Mouse (Mus musculus) T-cell, adult 2 months (primary cell): ENCODE data around the gene Bloc1s2.

Source experiments
- DNase-seq: peaks from one replicate; pipeline ENCODE4 v3.0.0; 2022; ENCODE audit warnings: low spot score

The Bloc1s2 gene

GRCm38 (mm10) chr19:44145702-44146567 is at the start of gene Bloc1s2:
TSS of gene Bloc1s2 (minus strand) at chr19:44146446.
- peak; percentile 93 for DNase-seq

DNA sequence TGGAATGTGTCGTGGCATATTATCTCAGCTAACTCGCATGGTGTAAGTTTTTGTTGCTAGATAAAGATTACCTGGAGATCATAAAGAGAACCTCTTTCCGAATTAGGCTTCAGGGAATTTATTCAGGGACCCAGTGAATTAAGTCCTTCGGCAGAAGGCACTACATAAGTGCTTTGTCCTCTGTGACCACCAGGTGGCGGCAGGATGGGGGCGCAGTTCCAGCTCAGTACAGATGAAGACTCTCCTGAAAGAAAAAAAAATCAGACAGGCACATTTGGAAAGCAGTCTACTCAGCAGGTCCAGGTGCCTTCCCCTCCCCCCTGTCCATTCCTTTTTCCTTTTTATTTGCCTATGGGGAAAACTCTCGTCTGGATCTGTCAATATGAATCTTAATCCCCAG is 48.9 kb upstream of the Bloc1s2 start:
- DNase-seq, result peak; percentile 54

DNA sequence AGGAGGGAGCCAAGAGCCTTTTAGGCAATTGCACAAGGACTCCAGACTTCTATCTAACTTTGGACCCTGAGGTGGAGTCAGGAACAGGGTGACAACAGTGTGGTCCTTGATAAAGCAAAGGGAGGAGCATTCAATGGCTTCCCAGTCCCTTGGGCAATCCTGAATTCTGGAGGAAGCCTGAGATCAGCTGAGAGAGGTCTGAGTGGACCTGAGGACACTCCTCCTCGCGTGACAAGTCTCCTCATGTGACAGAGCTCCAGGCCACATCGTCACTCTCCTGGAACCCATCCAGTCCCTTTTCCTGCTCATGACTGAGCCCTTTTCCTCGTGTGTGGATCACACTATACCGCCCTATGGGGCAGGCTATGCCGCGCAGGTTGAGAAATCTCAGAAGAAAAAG is 47.7 kb upstream of the Bloc1s2 start:
- no peak for DNase-seq

DNA sequence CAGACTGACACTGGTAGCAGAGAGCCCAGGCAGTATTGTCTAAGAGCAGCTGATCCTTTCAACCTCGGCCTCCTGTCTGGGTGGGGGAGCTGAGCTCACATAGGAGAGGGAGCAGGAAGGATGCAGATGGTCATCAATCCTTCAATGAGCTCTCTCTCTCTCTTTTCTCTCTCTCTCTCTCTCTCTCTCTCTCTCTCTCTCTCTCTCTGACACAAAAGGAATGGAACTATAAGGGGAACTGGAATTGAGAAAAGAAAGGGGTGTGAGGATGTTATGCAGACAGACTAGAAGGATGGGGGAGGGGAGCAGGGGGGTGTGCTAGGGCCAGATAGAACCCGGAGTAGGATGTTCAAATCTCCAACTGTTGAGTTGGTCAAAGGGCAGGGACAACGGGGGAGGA is 46.1 kb upstream of the Bloc1s2 start, which contains the start of gene Pkd2l1:
Gene Pkd2l1, minus strand, starts transcription at position 101 of the 400 bp plus-strand sequence.
- DNase-seq, result no peak

- no peak for DNase-seq
Measured at GRCm38 (mm10) chr19:44189056-44189455, 42.8 kb upstream of the Bloc1s2 start.

DNA sequence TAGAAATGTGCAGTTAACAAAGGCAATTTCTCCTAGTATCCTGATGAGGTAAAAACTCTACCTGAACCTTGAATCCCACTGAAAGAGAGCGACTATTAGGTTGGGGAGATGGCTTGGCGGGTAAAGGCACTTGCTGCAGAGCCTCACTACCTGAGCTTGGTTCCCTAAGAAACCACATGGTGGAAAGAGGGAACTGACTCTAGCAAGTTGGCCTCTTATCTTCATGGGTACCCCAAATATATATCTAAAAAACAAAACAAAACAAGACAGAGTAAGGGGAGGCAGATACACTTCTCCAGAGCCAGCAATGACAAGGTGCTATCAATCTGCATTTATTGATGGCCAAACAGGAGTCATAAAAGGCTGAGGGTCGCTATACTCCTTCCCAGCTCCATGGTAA is 37.7 kb upstream of the Bloc1s2 start:
- no peak for DNase-seq

GRCm38 (mm10) chr19:44180502-44180901 is 34.3 kb upstream of the Bloc1s2 start:
- DNase-seq, result no peak

DNA sequence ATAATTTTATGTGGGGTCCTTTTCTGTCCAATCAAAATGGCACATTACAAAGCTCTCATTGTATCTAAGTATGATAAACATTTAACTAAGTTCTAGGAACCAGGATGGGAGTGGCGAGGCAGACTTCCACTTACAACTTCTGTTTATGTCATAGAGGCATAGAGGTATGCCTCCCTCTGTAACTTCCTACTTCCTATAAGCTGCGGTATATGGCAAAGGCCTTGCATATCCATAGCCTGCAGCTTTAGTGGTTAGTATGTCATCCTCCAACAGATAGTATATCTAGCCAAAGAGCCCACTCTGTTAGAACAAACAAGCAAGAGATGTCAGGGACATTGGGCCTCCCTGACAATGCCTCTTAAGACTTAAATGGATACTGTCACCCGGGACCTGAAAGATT is 30.5 kb upstream of the Bloc1s2 start:
- no peak for DNase-seq

GRCm38 (mm10) chr19:44174835-44175234 is 28.6 kb upstream of the Bloc1s2 start:
- DNase-seq, result no peak

DNA sequence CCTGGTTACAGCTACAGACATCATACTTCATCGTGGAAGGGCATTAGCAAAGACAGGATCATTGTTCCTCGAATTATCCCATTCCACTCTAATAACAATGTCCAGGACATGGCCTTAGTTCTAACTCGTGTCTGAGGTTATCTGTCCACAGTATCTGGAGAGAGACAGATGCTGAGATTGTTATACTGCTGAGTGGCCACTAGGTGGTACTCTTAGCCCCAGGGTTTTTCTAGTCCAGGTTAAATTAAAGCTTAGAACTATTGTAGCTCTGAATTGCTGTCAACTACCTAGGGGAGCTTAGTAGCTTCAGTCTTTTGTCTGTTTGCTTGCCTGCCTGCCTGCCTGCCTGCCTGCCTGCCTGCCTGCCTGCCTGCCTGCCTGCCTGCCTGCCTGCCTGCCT is 15.3 kb upstream of the Bloc1s2 start:
- DNase-seq, result no peak

DNA sequence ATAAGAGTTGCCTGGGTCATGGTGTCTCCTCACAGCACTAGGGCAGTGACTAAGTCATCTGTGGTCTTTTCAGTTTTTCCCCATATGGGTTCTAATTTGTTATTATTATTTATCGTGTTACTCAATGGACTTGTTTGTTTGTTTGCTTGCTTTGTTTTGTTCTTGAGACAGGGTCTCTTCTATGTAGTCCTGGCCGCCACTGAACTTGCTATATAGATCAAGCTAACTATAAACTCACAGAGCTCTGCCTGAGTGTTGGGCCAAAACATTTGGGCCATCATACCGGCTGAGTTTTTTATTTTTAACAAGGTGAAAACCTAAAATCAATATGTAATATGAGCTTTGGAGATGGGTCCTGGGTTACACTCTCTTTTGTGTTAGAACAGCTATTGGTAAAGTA is 13.1 kb upstream of the Bloc1s2 start:
- DNase-seq, result no peak

- DNase-seq, result no peak
Measured at GRCm38 (mm10) chr19:44157005-44157404, 10.8 kb upstream of the Bloc1s2 start.

DNA sequence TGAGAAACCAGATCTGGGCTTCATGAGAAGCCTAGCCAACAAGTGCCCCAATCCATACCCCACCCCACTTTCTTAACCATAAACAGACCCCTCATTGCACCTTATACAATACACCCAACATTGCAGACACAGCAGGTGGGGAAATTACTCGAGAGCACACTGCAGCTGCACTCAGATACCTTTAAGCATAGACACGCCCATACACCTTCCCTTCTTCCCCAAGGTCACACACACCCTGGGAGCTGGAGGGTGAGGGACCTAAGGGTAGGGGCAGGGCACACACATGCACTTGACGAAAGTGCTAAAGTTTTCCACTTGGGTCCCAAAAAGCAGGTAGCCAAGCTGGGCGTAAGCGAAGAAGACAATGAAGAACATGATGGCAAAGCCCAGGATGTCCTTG is 7.5 kb upstream of the Bloc1s2 start:
- no peak for DNase-seq

- no peak for DNase-seq
Measured at GRCm38 (mm10) chr19:44148991-44149390, 2.7 kb upstream of the Bloc1s2 start.

DNA sequence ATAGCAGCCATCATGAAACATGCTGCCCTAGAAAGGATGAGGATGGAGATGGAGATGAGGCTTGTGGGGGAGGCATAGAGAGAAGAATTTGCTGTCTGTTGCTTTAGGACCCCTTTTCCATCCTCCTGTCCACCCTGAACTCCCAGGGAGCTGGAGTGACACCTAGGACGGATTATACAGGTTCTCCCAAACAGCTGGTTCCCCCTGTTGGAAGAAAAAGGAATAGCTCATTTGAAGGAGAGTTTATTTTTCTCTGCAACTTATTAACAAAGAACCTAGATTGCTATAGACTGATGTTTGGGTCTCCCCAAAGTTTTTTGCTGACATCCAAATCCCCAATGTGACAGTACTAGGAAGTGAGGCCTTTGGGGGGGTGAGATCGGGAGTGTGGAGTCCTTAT is 2.1 kb upstream of the Bloc1s2 start:
- DNase-seq, result no peak

- no peak for DNase-seq
Measured at GRCm38 (mm10) chr19:44146951-44147350, 705 bp upstream of the Bloc1s2 start.

DNA sequence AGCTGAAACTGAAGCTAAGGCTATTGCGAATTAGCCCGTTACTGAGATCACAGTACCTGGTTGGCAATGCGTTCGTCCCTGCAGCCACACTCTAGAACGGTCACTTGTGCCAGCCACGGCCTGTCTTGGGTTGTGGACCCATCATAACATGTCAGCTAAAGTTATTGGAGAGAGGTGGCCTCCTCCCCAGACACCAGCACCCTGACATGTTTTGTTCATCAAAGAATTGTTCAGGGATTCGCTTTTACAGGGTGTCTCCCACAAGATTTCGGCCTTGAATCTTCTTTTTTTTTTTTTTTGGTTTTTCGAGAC is 278 bp upstream of the Bloc1s2 start:
- no peak for DNase-seq

- no peak for DNase-seq
Measured at GRCm38 (mm10) chr19:44144366-44144765, 1.9 kb downstream of the Bloc1s2 start.

DNA sequence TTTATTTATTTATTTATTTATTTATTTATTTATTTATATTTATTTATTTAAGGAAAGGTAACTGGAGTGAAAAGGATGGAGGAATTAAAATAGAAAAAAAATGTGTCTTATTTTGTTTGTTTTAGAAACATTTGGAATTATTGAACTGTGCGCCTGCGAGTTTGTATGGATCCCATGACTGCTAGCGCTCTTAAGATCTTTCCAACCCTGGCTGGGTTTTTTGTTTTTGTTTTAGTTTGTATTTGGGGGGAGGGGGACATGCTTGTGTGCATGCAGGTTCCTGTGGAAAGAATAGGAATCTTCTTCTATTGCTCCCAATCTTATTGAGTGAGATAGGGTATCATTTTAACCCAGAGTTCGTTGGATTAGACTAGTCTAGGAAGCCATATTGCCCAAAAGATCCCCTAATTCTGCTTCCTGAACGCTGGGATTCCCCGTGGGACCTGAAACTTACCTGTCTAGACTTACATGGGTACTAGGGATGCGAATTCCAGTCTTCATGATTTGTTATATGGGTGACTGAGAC is 10.2 kb downstream of the Bloc1s2 start:
- no peak for DNase-seq

DNA sequence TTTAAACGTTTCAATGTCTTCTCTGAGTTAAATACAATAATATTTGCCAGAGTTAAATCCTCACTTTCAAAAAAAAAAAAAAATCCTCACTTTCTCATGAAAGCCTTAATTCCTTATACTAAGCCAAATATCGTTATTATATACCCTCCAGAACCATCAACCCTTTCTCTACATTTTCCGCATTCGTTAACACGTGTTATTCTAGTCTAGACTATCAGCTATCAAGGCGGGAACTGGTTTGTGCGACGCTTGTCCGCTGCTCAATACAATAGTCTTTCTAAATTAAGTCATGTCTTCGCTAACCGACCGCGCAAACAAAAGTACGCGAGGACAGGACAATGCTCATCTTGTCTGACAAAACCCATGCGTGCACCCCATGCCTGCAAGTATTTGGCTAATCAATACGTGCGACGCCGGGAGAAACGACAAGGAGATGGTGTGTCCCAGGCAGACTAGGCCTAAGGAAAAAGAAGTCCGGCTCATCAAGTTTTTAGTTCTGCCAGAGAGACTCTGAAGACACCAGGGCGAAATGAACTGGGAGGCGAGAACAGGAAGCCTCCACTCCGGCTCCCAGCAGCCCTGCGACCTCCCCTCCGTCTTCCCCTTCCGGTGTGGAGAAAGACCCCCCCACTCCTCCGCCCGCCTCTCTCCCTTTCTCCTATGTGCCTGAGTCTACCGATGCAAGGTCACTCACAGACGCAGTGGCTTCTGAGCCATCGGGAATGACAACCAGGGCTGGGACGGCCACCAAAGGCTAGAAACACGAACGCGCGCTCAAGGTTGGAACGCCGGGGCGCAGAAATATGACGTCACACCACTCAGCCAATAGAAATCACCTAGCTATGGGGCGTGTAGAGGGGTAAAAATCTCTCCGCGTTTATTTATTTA is 10.9 kb downstream of the Bloc1s2 start, which contains the start of gene Cwf19l1:
Gene Cwf19l1, minus strand, starts transcription at position 805 of the 888 bp plus-strand sequence.
- peak; percentile 81 for DNase-seq

- no peak for DNase-seq
Measured at GRCm38 (mm10) chr19:44132917-44133316, 13.3 kb downstream of the Bloc1s2 start.

DNA sequence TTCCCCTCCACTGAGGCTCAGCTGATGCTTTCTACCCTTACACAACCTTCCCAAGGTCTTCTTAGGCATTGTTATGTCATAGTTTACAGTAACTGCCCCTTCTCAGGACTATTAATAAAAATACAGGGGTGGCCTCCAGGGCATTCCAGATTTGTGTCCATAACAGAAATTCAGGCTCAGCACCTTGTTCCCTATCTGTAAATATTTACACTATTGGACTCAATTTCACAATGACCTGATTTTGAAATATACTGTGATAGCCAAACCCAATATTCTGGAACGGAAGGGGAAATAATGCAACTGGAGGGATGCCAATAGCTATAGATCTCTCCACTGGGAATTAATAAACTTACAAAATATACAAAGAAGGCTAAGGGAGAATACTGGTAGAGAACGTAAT is 17.7 kb downstream of the Bloc1s2 start:
- DNase-seq, result no peak
